Mouse (Mus musculus) heart, embryonic 15.5 days (tissue): ENCODE measurements around the gene Tnfrsf1b. TPM values are rescaled to one million over a fixed set of nuclear protein-coding genes. Genes with fewer than 3 reads are reported as not detected.

Experiments
- ATAC-seq: fragments of 200-750 bp; cut with Nextera tagmentation; replicated peaks from 2 replicates; pipeline ENCODE4 v1.8.0; 2017; ENCODE audit warnings: low read depth, moderate TSS enrichment; ENCODE audit not compliant: insufficient number of reproducible peaks, insufficient read depth, low FRiP score
- H3K27ac ChIP-seq: fragments of 300-500 bp; sonication (generic); 2 replicates; pipeline ENCODE4 v1.5.1; 2015; ENCODE audit warnings: mild to moderate bottlenecking, inconsistent platforms
- H3K27me3 ChIP-seq: fragments of 300-500 bp; sonication (generic); 2 replicates; pipeline ENCODE4 v1.6.1; 2015; ENCODE audit warnings: inconsistent platforms
- H3K36me3 ChIP-seq: fragments of 300-500 bp; sonication (generic); 2 replicates; pipeline ENCODE4 v1.6.1; 2015; ENCODE audit warnings: mild to moderate bottlenecking, inconsistent platforms
- H3K4me1 ChIP-seq: fragments of 300-500 bp; sonication (generic); replicated peaks from 2 replicates; pipeline ENCODE4 v1.6.1; 2015; ENCODE audit warnings: inconsistent platforms
- H3K4me2 ChIP-seq: fragments of 300-500 bp; sonication (generic); 2 replicates; pipeline ENCODE4 v1.6.1; 2015; ENCODE audit warnings: inconsistent platforms, mild to moderate bottlenecking, moderate library complexity
- H3K4me3 ChIP-seq: fragments of 300-500 bp; sonication (generic); 2 replicates; pipeline ENCODE4 v1.5.1; 2015; ENCODE audit warnings: mild to moderate bottlenecking, inconsistent platforms
- H3K9ac ChIP-seq: fragments of 300-500 bp; sonication (generic); 2 replicates; pipeline ENCODE4 v1.6.1; 2015; ENCODE audit warnings: mild to moderate bottlenecking, inconsistent platforms
- H3K9me3 ChIP-seq: fragments of 300-500 bp; sonication (generic); replicated peaks from 2 replicates; pipeline ENCODE4 v1.6.1; 2016; ENCODE audit warnings: inconsistent platforms
- WGBS: fragments of 180-500 bp; shearing (Covaris S2); methylation state at CpG from one replicate; pipeline ENCODE4 v1.1.7; 2015; ENCODE audit warnings: mixed read lengths; 5-methylcytosine and 5-hydroxymethylcytosine counted together
- polyA plus RNA-seq: library from polyadenylated mRNA; unstranded; fragments of >200 nt; fragmentation: Nextera tagmentation; extraction: Ambion mirVana; gene quantifications from 2 replicates; pipeline ENCODE4 v1.2.1, GENCODE M21; 2015

Gene Tnfrsf1b
- polyA plus RNA-seq, 1 experiment from 2014 or later: 2.9 TPM

DNA sequence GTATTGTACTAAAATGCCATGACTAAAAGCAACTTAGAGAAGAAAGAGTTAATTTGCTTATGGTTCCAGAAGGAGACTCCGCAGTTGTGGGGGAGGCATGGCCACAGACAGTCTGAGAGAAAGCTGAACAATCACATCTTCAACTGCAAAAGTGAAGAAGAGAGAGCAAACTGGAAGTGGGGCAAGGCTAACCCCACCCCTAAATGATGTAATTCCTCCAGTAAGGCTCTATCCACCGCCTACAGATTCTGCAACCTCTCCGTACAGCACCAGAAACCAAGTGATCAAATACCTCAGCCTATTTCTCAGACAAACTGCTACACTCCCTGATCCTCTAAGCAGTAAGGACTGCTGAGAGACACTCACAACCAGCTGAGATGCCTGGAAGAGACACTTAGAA, 45.2 kb downstream of the Tnfrsf1b start:
- H3K9ac ChIP-seq: no peak overlapping the region
- WGBS: 52% methylated on average over 3 of the region's 3 CpGs

DNA sequence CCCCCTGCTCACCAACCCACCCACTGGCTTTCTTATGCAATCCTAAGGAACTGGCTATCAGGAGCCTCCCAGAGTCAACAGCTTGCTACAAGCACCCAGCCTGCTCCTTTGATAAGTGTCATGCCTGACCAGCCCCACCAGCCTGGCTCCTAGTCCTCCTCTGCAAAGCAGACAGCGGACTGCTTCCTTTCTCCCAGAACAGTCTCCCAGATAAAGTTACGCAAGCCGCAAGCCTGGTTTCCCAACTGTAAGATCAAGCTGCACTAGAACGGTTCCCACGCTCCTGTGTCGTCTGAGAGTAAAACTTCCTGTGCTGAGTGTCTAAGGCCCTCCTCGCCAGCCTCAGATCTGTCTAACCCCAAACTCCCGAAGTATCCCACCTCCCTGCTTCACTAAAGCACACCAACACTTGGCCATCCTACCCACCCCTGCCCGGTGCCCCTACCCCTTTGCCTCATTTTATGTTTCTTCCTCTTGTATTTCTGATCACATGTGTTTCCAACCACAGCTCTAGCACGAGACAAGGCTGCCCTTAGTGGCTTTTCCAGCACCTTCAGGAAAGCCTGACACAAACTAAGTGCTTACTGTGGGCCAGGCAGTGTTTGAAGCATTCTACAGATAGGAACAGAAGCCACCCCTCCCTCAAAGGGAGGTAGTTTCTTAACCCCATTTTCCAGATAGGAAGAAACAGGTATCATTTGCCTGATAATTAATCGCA, 46.5 kb downstream of the Tnfrsf1b start:
- 15% methylated on average over 11 of the region's 11 CpGs for WGBS
- Histone ChIP-seq H3K27ac (peak overlapping the region; percentile 64), H3K27me3 (no peaks in the 10 kb centered on the region), H3K4me1 (peaks cover 16% of the 10 kb centered on the region), H3K4me2 (peak overlapping the region; percentile 9; the same call in 1 of the 2 replicates), H3K36me3 (no peaks in the 10 kb centered on the region), H3K9ac (no peak overlapping the region), H3K4me3 (no peak overlapping the region), H3K9me3 (no peaks in the 10 kb centered on the region)
- peak; percentile 50; the same call in 1 of the 2 replicates for ATAC-seq

More for the DNA sequence above, 45.2 kb downstream of the Tnfrsf1b start:
- ATAC-seq: no peak
- Histone ChIP-seq H3K9me3 (no peaks in the 10 kb centered on the region), H3K4me1 (peaks cover 14% of the 10 kb centered on the region), H3K27me3 (no peaks in the 10 kb centered on the region), H3K4me3 (no peak overlapping the region), H3K36me3 (no peaks in the 10 kb centered on the region), H3K4me2 (no peak overlapping the region), H3K27ac (no peak overlapping the region)

DNA sequence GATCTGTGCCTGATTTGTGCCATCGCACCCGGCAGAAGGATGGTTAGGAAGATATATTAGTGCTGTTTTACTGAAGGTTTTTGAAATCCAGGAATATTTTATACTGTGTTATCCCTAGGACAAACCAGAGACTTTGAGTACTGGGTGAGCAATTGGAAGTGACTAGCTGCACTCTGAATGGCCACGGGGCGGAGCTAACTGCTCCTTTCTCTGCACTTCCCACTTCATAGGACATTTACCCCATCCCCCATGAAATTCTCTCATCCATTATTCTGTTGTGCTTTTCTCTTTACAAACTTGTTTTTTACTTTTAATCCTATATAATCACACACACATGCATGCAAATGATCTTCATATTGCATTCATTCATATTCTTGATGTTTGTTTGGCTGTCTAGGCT, 50.1 kb downstream of the Tnfrsf1b start:
- Histone ChIP-seq H3K36me3 (no peaks in the 10 kb centered on the region), H3K27me3 (no peaks in the 10 kb centered on the region), H3K4me2 (no peak overlapping the region), H3K27ac (no peak overlapping the region), H3K4me1 (peaks cover 32% of the 10 kb centered on the region), H3K4me3 (no peak overlapping the region), H3K9ac (no peak overlapping the region), H3K9me3 (no peaks in the 10 kb centered on the region)
- 78% methylated on average over 4 of the region's 4 CpGs for WGBS
- ATAC-seq: no peak

DNA sequence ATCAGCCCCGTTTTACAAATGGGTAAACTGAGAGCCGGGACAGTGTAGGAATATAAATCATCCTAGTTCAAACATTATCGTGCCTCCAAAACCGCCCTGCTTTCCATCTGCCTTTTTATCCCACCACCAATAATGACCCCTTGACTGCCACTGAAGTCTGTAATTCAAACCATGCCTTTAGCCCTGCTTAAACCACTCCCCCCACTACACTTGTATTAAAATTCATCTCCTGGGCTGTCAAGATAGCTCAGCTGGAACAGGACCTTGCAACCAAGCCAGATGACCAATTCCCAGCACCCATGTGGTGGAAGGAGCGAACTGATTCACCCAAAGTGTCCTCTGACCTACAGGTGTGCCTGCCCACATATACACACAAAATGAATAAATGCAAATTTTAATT, 51.5 kb downstream of the Tnfrsf1b start:
- 20% methylated on average over 5 of the region's 5 CpGs for WGBS
- no peaks in the 10 kb centered on the region for H3K9me3 ChIP-seq
- peak overlapping the region; percentile 98 for H3K4me3 ChIP-seq
- H3K4me2 ChIP-seq: peak overlapping the region; percentile 35
- ATAC-seq: no peak
- peaks cover 23% of the 10 kb centered on the region for H3K4me1 ChIP-seq
- no peaks in the 10 kb centered on the region for H3K27me3 ChIP-seq
- H3K9ac ChIP-seq: no peak overlapping the region
- H3K36me3 ChIP-seq: peaks cover 4% of the 10 kb centered on the region; the same call in 1 of the 2 replicates
- H3K27ac ChIP-seq: no peak overlapping the region

DNA sequence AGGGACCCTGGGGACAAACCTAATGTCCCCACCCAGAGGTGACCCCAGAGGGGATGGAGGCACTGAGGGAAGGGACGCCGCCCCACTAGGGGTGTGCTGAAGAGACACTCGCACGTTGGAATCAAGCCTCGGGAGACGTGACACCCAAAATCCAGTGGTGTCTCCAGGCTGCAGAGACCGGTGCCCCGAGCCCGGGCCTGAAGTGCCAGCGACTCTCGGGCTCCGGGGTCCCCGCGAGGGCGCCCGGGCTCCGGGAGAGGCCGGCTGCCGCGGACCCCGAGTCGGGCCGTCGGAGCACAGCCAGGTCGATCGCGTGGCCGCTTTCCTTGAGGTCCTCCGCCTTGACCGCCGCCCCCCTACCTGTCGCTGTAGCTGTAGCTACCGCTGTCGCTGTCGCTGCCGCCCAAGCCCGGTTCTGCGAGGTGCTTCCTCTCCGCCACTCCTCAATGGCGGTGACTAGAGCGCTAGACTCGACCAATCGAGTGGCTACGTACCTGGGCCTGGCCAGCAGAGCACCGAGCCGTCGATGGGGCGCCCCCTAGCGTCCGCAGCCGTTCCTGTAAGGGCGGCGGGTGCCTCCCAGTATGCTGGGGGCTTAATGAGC, 52.0 kb downstream of the Tnfrsf1b start, which contains the start of gene Vps13d:
TSS of gene Vps13d (minus strand) at position 447 of the 604 bp plus-strand sequence.
- Histone ChIP-seq H3K9me3 (no peaks in the 10 kb centered on the region), H3K9ac (peak within 1 kb of the TSS; percentile 92), H3K4me2 (peak within 1 kb of the TSS; percentile 76), H3K4me3 (peak within 1 kb of the TSS; percentile 98), H3K27ac (peak within 1 kb of the TSS; percentile 93), H3K4me1 (peaks cover 19% of the 10 kb centered on the region), H3K36me3 (peaks cover 9% of the 10 kb centered on the region; the same call in 1 of the 2 replicates), H3K27me3 (no peaks in the 10 kb centered on the region)
- WGBS: 0% methylated on average over 53 of the region's 53 CpGs
- peak; percentile 86 for ATAC-seq

DNA sequence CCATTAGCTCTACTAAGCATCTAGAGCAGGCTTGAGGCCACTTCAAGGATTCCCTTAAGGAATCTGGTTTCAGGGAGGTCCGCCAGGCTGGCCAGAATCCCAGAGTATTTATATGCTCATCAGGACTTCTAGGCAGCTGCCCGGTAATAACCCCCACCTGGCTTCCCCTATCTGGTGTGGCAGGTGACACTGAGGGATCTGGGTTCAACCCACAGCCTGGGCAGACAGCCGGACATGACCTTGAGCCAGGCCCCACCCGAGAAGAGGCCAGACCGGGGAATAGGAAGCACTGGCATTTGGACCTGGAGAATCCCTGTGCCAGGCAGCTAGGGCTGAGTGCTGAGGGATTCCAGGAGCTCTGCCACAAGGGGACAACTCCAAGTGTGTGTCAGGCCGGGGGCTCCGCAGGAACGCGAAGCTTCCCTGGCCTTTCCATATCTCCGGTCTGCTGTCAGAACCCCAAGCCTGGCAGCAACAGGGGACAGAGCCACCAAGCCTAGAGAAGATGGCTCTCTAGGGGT, 52.6 kb downstream of the Tnfrsf1b start:
- Histone ChIP-seq H3K27me3 (no peaks in the 10 kb centered on the region), H3K4me1 (peaks cover 19% of the 10 kb centered on the region), H3K9me3 (no peaks in the 10 kb centered on the region), H3K27ac (peak overlapping the region; percentile 93), H3K4me2 (peak overlapping the region; percentile 76), H3K9ac (peak overlapping the region; percentile 92), H3K4me3 (peak overlapping the region; percentile 98), H3K36me3 (peaks cover 15% of the 10 kb centered on the region)
- WGBS: 1% methylated on average over 10 of the region's 10 CpGs
- ATAC-seq: peak; percentile 67

DNA sequence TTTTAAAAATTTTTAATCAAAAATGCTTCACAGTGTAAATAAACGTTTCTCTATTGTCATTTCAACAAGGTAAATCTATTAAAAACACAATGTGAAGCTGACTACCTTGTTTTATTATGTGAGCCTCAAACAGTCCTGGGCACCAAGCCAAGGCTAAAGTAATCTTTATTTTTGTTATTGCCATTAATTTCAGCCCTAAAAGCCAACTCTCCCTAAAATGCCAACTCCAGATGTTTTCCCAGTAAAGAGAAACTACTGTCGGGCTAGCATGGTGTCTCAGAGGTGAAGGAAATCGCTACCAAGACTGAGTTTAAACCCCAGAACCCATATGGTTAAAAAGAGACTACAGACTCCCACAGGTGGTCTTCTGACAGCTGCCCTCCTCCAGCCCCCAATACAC, 53.3 kb downstream of the Tnfrsf1b start:
- Histone ChIP-seq H3K27ac (peak overlapping the region; percentile 93), H3K4me1 (peaks cover 19% of the 10 kb centered on the region), H3K27me3 (no peaks in the 10 kb centered on the region), H3K36me3 (peaks cover 20% of the 10 kb centered on the region), H3K9ac (0 out of 2 replicates have a peak overlapping the region, but pooled peaks have one; percentile 92), H3K4me2 (peak overlapping the region; percentile 76), H3K4me3 (peak overlapping the region; percentile 98), H3K9me3 (no peaks in the 10 kb centered on the region)
- no peak for ATAC-seq
- WGBS: 33% methylated on average over 3 of the region's 3 CpGs

DNA sequence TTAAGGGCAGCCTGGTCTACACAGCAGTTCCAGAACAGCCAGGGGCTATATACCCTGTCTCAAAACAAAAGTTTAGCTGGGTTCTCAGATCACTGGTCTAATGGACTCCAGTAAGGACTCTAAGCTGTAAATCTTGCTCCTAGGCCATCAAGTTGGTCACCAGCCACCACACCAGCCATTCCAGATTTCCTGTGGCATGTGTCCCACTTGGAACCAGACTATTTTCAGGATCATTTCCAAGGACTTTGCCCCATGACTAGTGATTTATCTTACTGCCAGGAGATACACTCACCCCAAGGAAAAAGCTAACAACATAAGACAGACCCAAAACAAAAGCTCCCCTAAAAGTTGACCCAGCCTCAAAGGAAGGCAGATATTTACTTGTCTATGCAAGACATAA, 54.0 kb downstream of the Tnfrsf1b start:
- Histone ChIP-seq H3K36me3 (peaks cover 22% of the 10 kb centered on the region), H3K9ac (no peak overlapping the region), H3K27ac (0 out of 2 replicates have a peak overlapping the region, but pooled peaks have one; percentile 4), H3K27me3 (no peaks in the 10 kb centered on the region), H3K9me3 (no peaks in the 10 kb centered on the region), H3K4me2 (peak overlapping the region; percentile 76), H3K4me1 (peaks cover 19% of the 10 kb centered on the region), H3K4me3 (no peak overlapping the region)
- no peak for ATAC-seq

DNA sequence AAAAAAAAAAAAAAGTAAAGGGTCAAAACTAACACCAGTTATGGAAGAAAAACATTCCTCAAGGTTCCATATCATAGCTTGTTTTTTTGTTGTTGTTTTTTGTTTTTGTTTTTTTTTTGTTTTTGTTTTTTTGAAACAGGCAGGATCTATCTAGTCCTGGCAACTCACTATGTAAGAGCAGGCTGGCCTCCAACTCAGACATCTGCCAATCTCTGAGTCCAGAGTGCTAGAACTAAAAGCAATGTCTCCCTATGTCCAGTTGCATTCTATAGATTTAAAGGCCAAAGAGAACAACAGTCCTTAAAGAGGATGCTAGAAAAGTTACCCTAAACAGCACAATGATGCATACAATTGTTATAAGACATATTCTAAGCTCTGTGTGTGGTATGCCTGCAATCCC, 58.1 kb downstream of the Tnfrsf1b start:
- Histone ChIP-seq H3K27me3 (no peaks in the 10 kb centered on the region), H3K9ac (no peak overlapping the region), H3K4me2 (no peak overlapping the region), H3K27ac (no peak overlapping the region), H3K4me1 (peaks cover 16% of the 10 kb centered on the region), H3K36me3 (peaks cover 56% of the 10 kb centered on the region), H3K4me3 (no peak overlapping the region), H3K9me3 (no peaks in the 10 kb centered on the region)
- no peak for ATAC-seq

DNA sequence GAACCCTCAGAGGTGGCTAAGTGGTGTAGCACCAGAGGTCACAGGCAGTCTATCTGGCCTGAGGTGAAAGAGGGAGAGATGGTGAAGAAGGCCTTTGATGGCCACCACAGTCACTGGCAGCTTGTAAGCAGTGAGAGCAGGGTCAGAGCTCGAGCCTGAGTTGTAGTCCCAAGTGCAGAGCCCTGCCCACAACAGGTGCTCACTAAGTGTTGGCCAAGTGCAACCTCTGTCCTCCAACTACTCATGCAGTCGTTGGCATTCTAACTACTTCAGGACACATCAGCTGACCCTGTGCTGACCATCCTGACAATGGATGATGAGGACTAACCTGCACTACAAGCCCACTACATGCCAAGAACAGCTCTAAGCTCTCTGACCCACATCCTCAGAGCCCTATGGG, 59.1 kb downstream of the Tnfrsf1b start:
- Histone ChIP-seq H3K27ac (no peak overlapping the region), H3K4me3 (no peak overlapping the region), H3K4me1 (peaks cover 7% of the 10 kb centered on the region), H3K9ac (no peak overlapping the region), H3K27me3 (no peaks in the 10 kb centered on the region), H3K9me3 (no peaks in the 10 kb centered on the region), H3K36me3 (peaks cover 56% of the 10 kb centered on the region), H3K4me2 (no peak overlapping the region)
- no peak for ATAC-seq
- 70% methylated on average over 2 of the region's 2 CpGs for WGBS

DNA sequence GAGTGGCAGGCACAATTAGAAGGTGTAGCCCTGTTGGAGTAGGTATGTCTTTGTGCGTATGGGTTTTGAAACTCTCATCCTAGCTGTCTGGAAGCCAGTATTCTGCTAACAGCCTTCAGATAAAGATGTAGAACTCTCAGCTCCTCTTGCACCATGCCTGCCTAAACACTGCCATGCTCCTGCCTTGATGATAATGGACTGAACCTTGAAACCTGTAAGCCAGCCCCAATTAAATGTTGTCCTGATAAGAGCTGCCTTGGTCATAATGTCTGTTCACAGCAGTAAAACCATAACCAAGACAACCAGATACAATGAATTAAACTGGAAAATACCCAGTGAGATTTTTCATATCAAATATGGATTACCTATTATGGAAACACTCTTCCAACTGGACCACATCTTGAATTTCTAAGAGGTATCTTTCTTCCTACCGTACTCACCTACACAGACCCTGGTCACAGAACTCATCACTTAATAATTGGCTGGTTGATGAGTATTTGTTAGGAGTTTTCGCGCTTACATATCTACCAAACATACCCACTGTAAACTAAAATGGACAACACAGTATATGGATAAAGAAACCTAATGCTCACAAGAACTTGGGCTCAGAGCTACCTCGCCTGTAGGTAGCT, 67.6 kb downstream of the Tnfrsf1b start:
- H3K36me3 ChIP-seq: peaks cover 51% of the 10 kb centered on the region
- H3K27ac ChIP-seq: no peak overlapping the region

More for the DNA sequence above, 67.6 kb downstream of the Tnfrsf1b start:
- Histone ChIP-seq H3K9me3 (no peaks in the 10 kb centered on the region), H3K9ac (no peak overlapping the region), H3K4me1 (no peaks in the 10 kb centered on the region), H3K4me3 (no peak overlapping the region), H3K4me2 (no peak overlapping the region), H3K27me3 (no peaks in the 10 kb centered on the region)
- ATAC-seq: no peak
- WGBS: 92% methylated on average over 5 of the region's 5 CpGs
